Mouse (Mus musculus) neural tube, embryonic 14.5 days (tissue): ENCODE data around the gene Ecm1. TPM values are rescaled to one million over a fixed set of nuclear protein-coding genes. Genes with fewer than 3 reads are reported as not detected.
A peak's percentile ranks its signal among the peaks of the same experiment; 100 is the strongest.

Source experiments
- ATAC-seq: fragments of 200-750 bp; cut with Nextera tagmentation; 2 replicates; pipeline ENCODE4 v1.8.0; 2017; ENCODE audit warnings: low read depth, mild to moderate bottlenecking, moderate TSS enrichment, moderate library complexity
- H3K27ac ChIP-seq: fragments of 300-500 bp; sonication (generic); 2 replicates; pipeline ENCODE4 v1.5.1; 2014; ENCODE audit warnings: low read depth, mild to moderate bottlenecking, control low read depth, low read length, moderate library complexity, mixed read lengths
- H3K27me3 ChIP-seq: fragments of 300-500 bp; sonication (generic); 2 replicates; pipeline ENCODE4 v1.6.1; 2014; ENCODE audit warnings: low read length; ENCODE audit not compliant: control insufficient read depth, insufficient read depth
- H3K36me3 ChIP-seq: fragments of 300-500 bp; sonication (generic); 2 replicates; pipeline ENCODE4 v1.6.1; 2014; ENCODE audit warnings: low read length, mixed read lengths; ENCODE audit not compliant: control insufficient read depth, insufficient read depth
- H3K4me1 ChIP-seq: fragments of 300-500 bp; sonication (generic); 2 replicates; pipeline ENCODE4 v1.6.1; 2014; ENCODE audit warnings: low read length; ENCODE audit not compliant: control insufficient read depth, insufficient read depth
- H3K4me2 ChIP-seq: fragments of 300-500 bp; sonication (generic); 2 replicates; pipeline ENCODE4 v1.6.1; 2014; ENCODE audit warnings: mild to moderate bottlenecking, low read depth, low read length, control low read depth
- H3K4me3 ChIP-seq: fragments of 300-500 bp; sonication (generic); 2 replicates; pipeline ENCODE4 v1.5.1; 2014; ENCODE audit warnings: low read depth, low read length, control low read depth, mixed read lengths
- H3K9ac ChIP-seq: fragments of 300-500 bp; sonication (generic); replicated peaks from 2 replicates; pipeline ENCODE4 v1.6.1; 2014; ENCODE audit warnings: low read depth, mild to moderate bottlenecking, control low read depth, low read length, mixed read lengths
- H3K9me3 ChIP-seq: fragments of 300-500 bp; sonication (generic); 2 replicates; pipeline ENCODE4 v1.6.1; 2016; ENCODE audit warnings: low read length; ENCODE audit not compliant: control insufficient read depth
- WGBS: fragments of 180-500 bp; shearing (Covaris S2); extraction: QIAGEN DNeasy Blood & Tissue Kit; methylation state at CpG from one replicate; pipeline ENCODE4 v1.1.7; 2014; 5-methylcytosine and 5-hydroxymethylcytosine counted together
- polyA plus RNA-seq: library from polyadenylated mRNA; unstranded; fragments of >200 nt; fragmentation: Nextera tagmentation; extraction: Ambion mirVana; gene quantifications from 2 replicates; pipeline ENCODE4 v1.2.1, GENCODE M21; 2014

The Ecm1 gene
- polyA plus RNA-seq, 1 experiment from 2014 or later, result 7.7 TPM

DNA sequence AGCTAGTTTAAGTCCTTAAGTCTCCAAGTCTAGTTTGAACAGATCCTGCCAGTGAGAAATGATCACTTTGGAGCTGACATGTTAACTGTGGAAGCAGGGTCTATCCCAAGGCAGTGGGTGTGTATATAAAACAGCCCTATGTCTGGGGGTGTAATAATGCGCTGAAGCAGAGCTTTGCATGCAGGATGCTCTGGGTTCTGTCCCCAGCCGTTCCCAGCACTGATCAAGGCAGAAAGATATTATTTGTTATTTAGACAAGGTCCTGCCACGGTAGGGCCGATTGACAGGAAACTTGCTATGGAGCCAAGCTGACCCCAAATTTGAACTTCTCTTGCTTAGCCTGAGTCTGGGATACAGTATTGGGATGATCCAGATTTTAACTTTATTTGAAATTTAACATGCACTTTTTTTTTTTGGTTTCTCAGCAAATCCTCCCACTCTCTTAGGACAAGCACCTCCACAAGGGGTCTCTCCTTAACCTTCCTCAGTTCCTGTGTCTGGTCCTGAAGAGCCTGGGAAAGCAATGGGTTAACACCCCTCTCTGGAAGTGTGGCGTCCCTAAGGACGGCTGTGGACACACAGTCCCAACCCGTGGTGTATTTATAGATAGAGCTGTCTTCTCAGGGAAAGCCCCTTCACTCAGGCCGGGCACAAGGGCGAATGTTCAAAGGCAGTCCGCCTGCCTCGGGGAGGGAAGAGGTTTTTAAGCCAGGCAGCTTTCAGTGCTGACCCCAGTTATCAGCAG is 50.0 kb downstream of the Ecm1 start:
- ATAC-seq, result no peak
- Histone ChIP-seq H3K9ac (no peak overlapping the region), H3K9me3 (no peaks in the 10 kb centered on the region), H3K4me1 (peaks cover 8% of the 10 kb centered on the region), H3K27me3 (no peaks in the 10 kb centered on the region), H3K4me3 (no peak overlapping the region), H3K36me3 (no peaks in the 10 kb centered on the region), H3K4me2 (no peak overlapping the region), H3K27ac (no peak overlapping the region)
- 40% methylated on average over 11 of the region's 11 CpGs for WGBS

DNA sequence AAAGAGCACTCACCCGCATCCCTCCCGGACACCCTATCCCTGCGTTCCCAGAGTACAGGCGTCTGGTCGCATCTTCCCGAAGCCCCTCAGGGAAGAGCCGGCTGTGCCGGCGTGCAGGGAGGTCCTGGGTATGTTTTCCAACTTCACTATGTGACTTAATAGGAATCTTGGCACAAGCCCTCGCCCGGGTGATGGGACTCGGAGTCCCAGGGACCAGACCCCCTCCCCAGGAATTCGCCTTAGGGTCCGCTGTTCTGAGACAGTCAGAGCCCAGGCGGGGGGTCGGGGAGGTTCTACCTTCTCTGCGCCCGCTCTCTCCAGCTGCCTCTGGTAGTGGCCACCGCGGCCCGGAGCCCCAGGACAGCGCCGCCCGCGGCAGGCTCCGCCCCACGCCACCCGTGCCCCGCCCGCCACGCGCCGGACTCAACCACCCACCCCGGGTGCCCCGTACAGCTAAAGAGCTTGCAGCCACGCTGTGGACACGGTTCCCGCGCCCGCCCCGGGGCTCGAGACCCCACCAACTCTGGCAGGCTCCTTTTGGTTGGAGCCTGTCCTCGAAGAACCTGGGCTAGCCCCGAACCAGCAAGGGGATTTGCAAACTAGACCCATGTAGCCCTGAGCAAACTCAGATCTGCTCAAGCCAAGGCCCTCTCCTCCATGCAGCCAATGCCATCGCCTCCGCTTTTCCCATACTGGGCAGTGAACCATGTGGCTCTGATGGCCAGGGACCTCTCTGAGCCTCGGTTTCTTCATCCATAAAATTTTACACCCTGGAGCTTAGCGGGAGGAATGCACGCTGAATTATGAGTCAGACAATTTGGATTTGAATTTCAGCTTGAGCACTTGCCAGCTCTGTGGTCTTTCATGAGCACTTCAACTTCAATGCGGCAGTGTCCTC is 51.6 kb downstream of the Ecm1 start, which contains the start of gene Adamtsl4:
TSS of gene Adamtsl4 (minus strand) at position 394 of the 898 bp plus-strand sequence.
- 4% methylated on average over 45 of the region's 50 CpGs for WGBS
- Histone ChIP-seq H3K9ac (0 out of 2 replicates have a peak within 1 kb of the TSS, but pooled peaks have one; percentile 25), H3K27me3 (no peaks in the 10 kb centered on the region)

DNA sequence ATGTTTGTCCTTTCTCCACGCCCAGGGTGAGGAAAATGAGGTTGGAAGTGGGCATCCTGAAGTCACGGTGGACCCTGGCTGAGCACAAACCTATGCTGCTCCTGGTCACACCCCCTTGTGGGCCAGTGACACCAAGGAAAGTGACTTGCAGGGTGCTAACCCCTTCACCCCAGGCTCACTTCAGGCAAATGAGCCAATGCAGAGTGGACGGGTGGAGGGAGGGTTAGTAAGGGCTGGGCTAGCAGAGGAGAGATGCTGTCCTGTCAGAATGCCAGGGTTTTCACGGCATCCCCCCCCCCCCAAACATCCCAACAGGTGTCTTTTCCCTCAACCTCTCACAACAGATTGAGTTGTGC is 52.2 kb downstream of the Ecm1 start:
- 0 out of 2 replicates have a peak overlapping the region, but pooled peaks have one; percentile 25 for H3K9ac ChIP-seq
- H3K9me3 ChIP-seq, result no peaks in the 10 kb centered on the region
- peak overlapping the region; percentile 31 for H3K4me3 ChIP-seq
- no peak overlapping the region for H3K27ac ChIP-seq
- no peaks in the 10 kb centered on the region for H3K27me3 ChIP-seq
- no peaks in the 10 kb centered on the region for H3K36me3 ChIP-seq
- H3K4me2 ChIP-seq, result peak overlapping the region; percentile 68
- ATAC-seq, result no peak
- H3K4me1 ChIP-seq, result peaks cover 8% of the 10 kb centered on the region
- WGBS, result 26% methylated on average over 4 of the region's 4 CpGs

More for the DNA sequence above, 51.6 kb downstream of the Ecm1 start, which contains the start of gene Adamtsl4:
- H3K4me1 ChIP-seq, result peaks cover 8% of the 10 kb centered on the region
- no peaks in the 10 kb centered on the region for H3K9me3 ChIP-seq
- H3K36me3 ChIP-seq, result no peaks in the 10 kb centered on the region
- peak within 1 kb of the TSS; percentile 31 for H3K4me3 ChIP-seq
- peak within 1 kb of the TSS; percentile 68 for H3K4me2 ChIP-seq
- 0 out of 2 replicates have a peak within 1 kb of the TSS, but pooled peaks have one; percentile 7 for H3K27ac ChIP-seq
- ATAC-seq, result peak; percentile 68

DNA sequence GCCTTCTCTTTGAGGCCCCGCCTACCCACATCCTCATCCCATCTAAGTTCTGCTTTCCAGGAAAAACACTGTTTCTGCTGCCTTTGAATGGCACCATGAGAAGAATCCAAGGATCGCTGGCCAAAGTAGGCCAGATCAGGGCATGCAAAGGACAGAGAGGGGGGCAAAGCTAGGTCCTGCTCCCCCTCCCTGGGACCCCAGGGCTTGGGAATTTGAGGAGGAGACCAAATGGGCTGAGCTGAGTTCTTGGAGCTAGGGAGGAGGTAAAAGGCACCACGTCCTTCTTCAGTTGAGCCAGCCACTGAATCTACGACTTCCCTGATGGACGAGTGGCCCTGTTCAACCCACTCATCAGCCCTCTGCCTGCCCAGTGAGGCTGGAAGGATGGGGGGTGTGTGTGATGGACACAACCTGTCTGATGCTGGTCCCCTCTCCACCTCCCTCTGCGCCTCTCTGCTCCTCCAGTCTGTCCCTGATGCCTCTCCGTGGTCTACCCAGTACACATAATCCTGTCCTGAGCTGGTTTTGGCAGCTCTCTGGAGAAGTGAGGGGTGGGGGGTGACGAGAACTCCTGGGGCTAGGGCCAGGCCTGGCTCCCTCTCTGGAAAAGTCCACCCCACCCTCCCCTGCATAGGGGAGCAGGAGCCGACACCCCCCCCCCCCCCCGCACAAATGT is 52.7 kb downstream of the Ecm1 start:
- Histone ChIP-seq H3K4me2 (peak overlapping the region; percentile 68; the same call in 1 of the 2 replicates), H3K27me3 (no peaks in the 10 kb centered on the region), H3K9ac (0 out of 2 replicates have a peak overlapping the region, but pooled peaks have one; percentile 7), H3K4me3 (no peak overlapping the region), H3K4me1 (peaks cover 8% of the 10 kb centered on the region), H3K36me3 (no peaks in the 10 kb centered on the region), H3K9me3 (no peaks in the 10 kb centered on the region), H3K27ac (no peak overlapping the region)
- ATAC-seq, result no peak
- WGBS, result 50% methylated on average over 8 of the region's 10 CpGs

DNA sequence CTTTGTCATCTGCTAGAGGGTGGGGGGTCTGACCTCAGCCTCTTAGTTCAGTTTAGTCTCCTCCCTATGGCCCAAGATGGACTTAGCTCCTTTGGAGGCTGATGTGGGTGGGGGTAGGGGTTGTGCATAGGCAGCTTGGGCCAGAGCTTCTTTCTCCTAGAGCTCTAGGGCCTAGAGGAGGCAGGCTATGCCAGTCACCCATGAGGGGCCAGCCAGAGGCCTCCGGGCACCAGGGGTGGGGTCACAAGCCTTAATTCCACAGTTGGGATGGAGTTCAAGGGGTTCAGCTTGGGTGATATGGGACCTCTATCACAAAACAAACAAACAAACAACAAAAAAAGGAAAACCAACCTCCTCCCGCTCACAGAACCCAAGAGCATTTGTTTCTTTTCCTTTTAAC is 53.7 kb downstream of the Ecm1 start:
- Histone ChIP-seq H3K4me1 (peaks cover 8% of the 10 kb centered on the region), H3K9ac (no peak overlapping the region), H3K27ac (no peak overlapping the region), H3K4me2 (no peak overlapping the region), H3K36me3 (no peaks in the 10 kb centered on the region), H3K4me3 (no peak overlapping the region), H3K27me3 (no peaks in the 10 kb centered on the region), H3K9me3 (no peaks in the 10 kb centered on the region)
- 91% methylated on average over 2 of the region's 2 CpGs for WGBS
- no peak for ATAC-seq

DNA sequence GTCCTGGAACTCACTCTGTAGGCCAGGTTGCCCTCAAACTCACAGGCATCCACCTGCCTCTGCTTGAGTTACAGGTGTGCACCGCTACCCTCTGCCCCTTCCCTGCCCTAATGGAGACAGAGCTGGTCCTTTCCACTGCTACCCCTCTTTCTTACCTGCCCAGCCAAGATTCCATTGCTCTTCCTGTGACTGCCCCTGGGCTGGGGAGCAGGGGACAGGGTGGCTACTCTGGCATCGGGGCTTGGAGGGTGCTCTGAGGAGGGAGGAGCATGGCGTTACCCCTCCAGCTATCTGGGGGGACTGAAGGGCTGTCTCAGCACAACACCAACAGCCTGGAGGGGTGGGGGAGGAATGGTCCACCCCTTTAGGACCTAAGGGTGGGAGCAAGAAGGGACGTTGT is 54.1 kb downstream of the Ecm1 start:
- H3K4me3 ChIP-seq, result no peak overlapping the region
- H3K27me3 ChIP-seq, result no peaks in the 10 kb centered on the region
- H3K4me1 ChIP-seq, result peaks cover 8% of the 10 kb centered on the region
- no peak overlapping the region for H3K9ac ChIP-seq
- WGBS, result 88% methylated on average over 4 of the region's 4 CpGs
- no peaks in the 10 kb centered on the region for H3K36me3 ChIP-seq
- no peak overlapping the region for H3K4me2 ChIP-seq
- ATAC-seq, result no peak
- no peaks in the 10 kb centered on the region for H3K9me3 ChIP-seq
- H3K27ac ChIP-seq, result no peak overlapping the region

DNA sequence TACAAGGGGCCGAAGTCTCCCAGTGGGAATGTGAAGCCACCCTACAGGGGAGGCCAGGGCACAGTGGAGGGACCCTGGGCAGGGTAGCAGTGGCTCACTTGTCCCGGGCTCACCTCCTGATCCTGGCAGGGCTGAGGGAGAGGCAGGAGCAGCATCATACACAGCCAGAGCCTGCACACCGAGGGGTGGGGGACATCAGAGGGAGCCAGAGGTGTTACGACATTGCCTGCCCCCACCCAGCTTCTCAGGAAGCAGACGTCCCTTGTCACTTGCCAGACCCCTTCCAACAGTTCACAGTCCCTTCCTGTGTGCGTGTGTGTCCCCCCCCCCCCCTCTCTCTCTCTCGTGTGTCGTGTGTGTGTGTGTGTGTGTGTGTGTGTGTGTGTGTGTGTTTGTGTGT is 54.5 kb downstream of the Ecm1 start:
- H3K9me3 ChIP-seq, result no peaks in the 10 kb centered on the region
- H3K4me3 ChIP-seq, result no peak overlapping the region
- H3K27me3 ChIP-seq, result no peaks in the 10 kb centered on the region
- no peak overlapping the region for H3K9ac ChIP-seq
- no peak overlapping the region for H3K27ac ChIP-seq
- 69% methylated on average over 5 of the region's 8 CpGs for WGBS
- H3K4me2 ChIP-seq, result no peak overlapping the region
- no peaks in the 10 kb centered on the region for H3K36me3 ChIP-seq
- peaks cover 8% of the 10 kb centered on the region for H3K4me1 ChIP-seq
- no peak for ATAC-seq
